Mouse (Mus musculus): ENCODE results near the gene Zpld1. TPM values are rescaled to one million over a fixed set of nuclear protein-coding genes. Genes with fewer than 3 reads are reported as not detected.

Zpld1 gene
- polyA plus RNA-seq, 1 experiment, result not detected

DNA sequence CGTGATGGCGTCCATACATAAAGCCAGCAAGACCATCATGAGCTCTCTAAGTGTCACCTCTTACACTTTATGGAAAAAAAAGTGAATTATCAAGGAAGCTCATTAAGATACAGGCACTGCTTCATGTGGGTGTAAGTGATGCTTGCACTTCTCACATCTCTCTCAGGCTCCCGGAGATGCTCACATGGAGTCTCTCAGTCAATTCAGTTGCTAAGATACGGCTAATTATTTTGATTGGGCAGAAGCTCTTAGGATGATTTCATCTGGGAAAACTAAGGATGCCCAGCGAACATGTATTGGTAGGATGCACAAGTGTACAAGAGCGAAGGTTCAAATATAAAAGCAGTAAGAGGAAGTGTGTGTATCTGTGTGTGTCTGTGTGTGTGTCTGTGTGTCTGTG, 38.1 kb downstream of the Zpld1 start:
- Histone ChIP-seq H3K9me3 (ENCODE audit: control insufficient read depth, low read length) (no peaks in the 10 kb centered on the region; the same call in 1 of the 2 replicates), H3K27me3 (ENCODE audit: control insufficient read depth) (no peaks in the 10 kb centered on the region), H3K4me3 (replicated peaks) (no peak overlapping the region), H3K36me3 (ENCODE audit: control insufficient read depth) (no peaks in the 10 kb centered on the region), H3K4me1 (ENCODE audit: control insufficient read depth) (no peaks in the 10 kb centered on the region)
- TF ChIP-seq GATA1 (IDR thresholded peaks at IDR 0.05; ENCODE audit: low read length) (no peak), TAL1 (IDR thresholded peaks at IDR 0.05; ENCODE audit: low read length) (no peak)

DNA sequence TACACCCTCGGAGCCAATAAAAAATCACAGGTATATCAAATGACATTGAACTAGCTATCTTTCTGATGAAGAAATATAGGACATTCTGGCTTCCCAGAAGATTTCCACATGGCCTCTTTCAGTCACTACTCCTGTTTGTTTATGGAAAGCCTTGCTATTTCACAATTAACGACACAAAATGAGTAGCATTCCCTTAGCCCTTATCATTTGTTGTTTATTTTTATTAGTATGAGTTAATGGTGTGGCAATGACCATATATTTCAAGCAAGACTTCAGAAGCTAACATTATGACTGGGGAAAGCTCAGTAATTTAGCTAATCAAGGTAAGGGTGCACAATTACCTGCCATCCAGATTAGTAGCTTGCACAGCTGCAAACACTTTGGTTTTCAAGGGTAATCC, 56.8 kb downstream of the Zpld1 start:
- Histone ChIP-seq H3K27me3 (ENCODE audit: control insufficient read depth) (no peaks in the 10 kb centered on the region), H3K4me1 (ENCODE audit: control insufficient read depth) (no peaks in the 10 kb centered on the region), H3K9me3 (ENCODE audit: control insufficient read depth, low read length) (no peaks in the 10 kb centered on the region), H3K4me3 (replicated peaks) (no peak overlapping the region), H3K36me3 (ENCODE audit: control insufficient read depth) (no peaks in the 10 kb centered on the region)
- TF ChIP-seq TAL1 (IDR thresholded peaks at IDR 0.05; ENCODE audit: low read length) (no peak), GATA1 (IDR thresholded peaks at IDR 0.05; ENCODE audit: low read length) (no peak)

DNA sequence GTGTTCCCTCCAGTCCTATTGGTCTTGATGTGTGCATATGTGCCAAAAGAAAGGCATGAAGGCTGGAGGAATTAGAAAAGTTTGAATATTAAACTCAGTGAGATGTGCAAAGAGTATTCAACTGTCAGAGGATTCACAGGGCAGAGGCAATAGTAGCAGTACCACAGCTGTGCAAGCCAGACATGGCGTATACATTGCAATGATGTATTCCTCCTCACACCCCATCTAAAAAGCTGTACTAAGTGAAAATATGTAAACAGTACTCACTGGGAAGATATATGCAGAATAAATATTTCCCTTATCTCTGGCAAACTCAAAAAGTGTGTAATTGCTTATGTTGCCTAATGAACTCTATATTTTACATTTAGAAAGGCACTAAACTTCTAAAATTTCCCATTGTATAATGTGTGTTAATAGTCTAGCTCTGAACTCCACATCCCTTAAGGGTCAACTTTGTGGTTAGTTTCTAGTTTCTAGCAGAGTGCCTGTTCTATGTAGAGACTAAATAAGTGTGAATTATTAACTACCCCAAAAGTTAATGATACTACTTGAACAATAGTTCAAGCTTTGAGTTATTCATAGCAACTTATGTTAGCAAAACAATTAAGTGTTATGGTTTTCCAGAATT, 68.7 kb downstream of the Zpld1 start:
- H3K4me1 ChIP-seq (ENCODE audit: control insufficient read depth), result no peaks in the 10 kb centered on the region
- TF ChIP-seq GATA1 (IDR thresholded peaks at IDR 0.05; ENCODE audit: low read length), result no peak
- no peak for TF ChIP-seq TAL1 (IDR thresholded peaks at IDR 0.05; ENCODE audit: low read length)
- no peak overlapping the region for H3K4me3 ChIP-seq (replicated peaks)
- H3K27me3 ChIP-seq (ENCODE audit: control insufficient read depth), result no peaks in the 10 kb centered on the region
- H3K9me3 ChIP-seq (ENCODE audit: control insufficient read depth, low read length), result no peaks in the 10 kb centered on the region; the same call in 1 of the 2 replicates
- H3K36me3 ChIP-seq (ENCODE audit: control insufficient read depth), result no peaks in the 10 kb centered on the region

DNA sequence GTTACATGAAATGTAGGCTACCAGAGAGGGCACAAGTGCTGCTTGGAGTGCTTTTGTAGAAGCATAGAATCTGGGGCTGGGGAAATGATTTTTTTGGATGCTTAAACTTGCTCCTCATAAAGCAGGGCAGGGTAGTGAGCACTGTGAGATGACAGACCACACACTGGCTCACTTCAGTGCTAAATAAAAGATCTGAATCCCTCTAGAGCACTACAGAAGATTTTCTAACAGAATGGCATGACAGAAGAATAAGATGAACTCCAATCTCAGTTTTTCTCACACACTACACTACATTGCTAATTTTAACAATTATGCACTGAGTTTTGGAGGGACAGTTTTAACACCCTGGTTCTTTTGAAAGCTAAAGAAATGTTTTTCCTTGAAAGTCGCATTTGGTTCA, 93.8 kb downstream of the Zpld1 start:
- H3K27me3 ChIP-seq (ENCODE audit: control insufficient read depth), result no peaks in the 10 kb centered on the region
- no peak for TF ChIP-seq TAL1 (IDR thresholded peaks at IDR 0.05; ENCODE audit: low read length)
- TF ChIP-seq GATA1 (IDR thresholded peaks at IDR 0.05; ENCODE audit: low read length), result no peak
- no peaks in the 10 kb centered on the region for H3K9me3 ChIP-seq (ENCODE audit: control insufficient read depth, low read length)
- no peaks in the 10 kb centered on the region for H3K36me3 ChIP-seq (ENCODE audit: control insufficient read depth)
- no peak overlapping the region for H3K4me3 ChIP-seq (replicated peaks)
- no peaks in the 10 kb centered on the region for H3K4me1 ChIP-seq (ENCODE audit: control insufficient read depth)

DNA sequence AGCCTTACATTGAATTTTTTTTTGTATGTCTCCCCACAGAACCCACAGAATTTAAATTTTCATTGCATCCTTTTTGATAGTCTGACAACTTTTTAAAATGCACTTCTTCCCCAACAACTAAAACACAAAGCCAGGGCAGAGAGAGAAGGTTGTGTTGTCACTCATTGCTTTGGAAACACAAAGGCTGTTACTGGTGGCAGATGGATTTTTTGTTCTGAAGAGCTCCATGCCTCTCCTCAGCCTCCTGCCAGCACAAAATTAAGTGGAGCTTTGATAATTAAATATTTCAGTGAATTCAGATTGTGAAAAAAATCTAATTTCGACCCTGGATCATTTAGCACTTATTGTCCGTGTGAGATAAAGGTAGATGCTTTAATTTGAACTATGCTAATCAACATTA, 107.4 kb downstream of the Zpld1 start:
- H3K4me1 ChIP-seq (ENCODE audit: control insufficient read depth), result no peaks in the 10 kb centered on the region
- no peak overlapping the region for H3K4me3 ChIP-seq (replicated peaks)
- H3K9me3 ChIP-seq (ENCODE audit: control insufficient read depth, low read length), result no peaks in the 10 kb centered on the region
- H3K27me3 ChIP-seq (ENCODE audit: control insufficient read depth), result no peaks in the 10 kb centered on the region
- TF ChIP-seq GATA1 (IDR thresholded peaks at IDR 0.05; ENCODE audit: low read length) (no peak), TAL1 (IDR thresholded peaks at IDR 0.05; ENCODE audit: low read length) (no peak)
- H3K36me3 ChIP-seq (ENCODE audit: control insufficient read depth), result no peaks in the 10 kb centered on the region

DNA sequence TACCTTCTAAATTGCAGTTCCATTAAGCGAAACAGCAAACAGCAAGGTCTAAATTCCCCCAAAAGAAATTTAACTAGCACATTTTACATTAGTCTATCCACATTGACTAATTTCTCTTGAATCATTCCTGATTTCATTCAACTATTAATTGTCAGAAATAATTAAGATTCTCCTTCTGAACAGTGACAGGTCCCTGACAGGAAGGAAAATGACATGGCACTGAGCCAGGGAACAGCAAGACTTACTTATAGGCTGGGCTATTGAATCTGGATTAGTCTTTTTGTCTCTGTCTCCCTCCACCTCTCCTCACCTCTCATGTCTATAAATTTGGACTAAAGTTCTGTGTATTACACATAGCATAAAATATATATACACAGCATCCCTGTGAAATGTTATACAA, 112.4 kb downstream of the Zpld1 start:
- Histone ChIP-seq H3K27me3 (ENCODE audit: control insufficient read depth) (no peaks in the 10 kb centered on the region), H3K9me3 (ENCODE audit: control insufficient read depth, low read length) (no peaks in the 10 kb centered on the region), H3K4me1 (ENCODE audit: control insufficient read depth) (no peaks in the 10 kb centered on the region), H3K4me3 (replicated peaks) (no peak overlapping the region), H3K36me3 (ENCODE audit: control insufficient read depth) (no peaks in the 10 kb centered on the region)
- no peak for TF ChIP-seq GATA1 (IDR thresholded peaks at IDR 0.05; ENCODE audit: low read length)
- no peak for TF ChIP-seq TAL1 (IDR thresholded peaks at IDR 0.05; ENCODE audit: low read length)
